Mouse (Mus musculus) lung, adult 2 months (tissue): Measurements from ENCODE around the gene Il18rap.

ENCODE experiments used
- CTCF ChIP-seq: fragments of 200-500 bp; IDR thresholded peaks from 2 replicates; pipeline ENCODE4 v1.5.1; 2011; ENCODE audit warnings: mild to moderate bottlenecking, low read length, control low read depth; ENCODE audit not compliant: insufficient read depth
- POLR2A ChIP-seq: fragments of 200-500 bp; IDR thresholded peaks from 2 replicates; pipeline ENCODE4 v1.6.1; 2011; ENCODE audit warnings: low read depth, mild to moderate bottlenecking, control low read depth, low read length, borderline replicate concordance; ENCODE audit errors: extremely low read depth

GRCm38 (mm10) chr1:40597822-40598221 lies 82.7 kb downstream of the Il18rap start:
- TF ChIP-seq CTCF (no peak), POLR2A (no peak)
